Mouse (Mus musculus) erythroblast, embryonic 14.5 days (primary cell): ENCODE results near the gene Myl6.

Experiments
- GATA1 ChIP-seq: IDR thresholded peaks from 2 replicates; pipeline ENCODE4 v1.6.1; 2012; ENCODE audit warnings: low read length, inconsistent platforms, mixed read lengths
- TAL1 ChIP-seq: IDR thresholded peaks from 3 replicates; pipeline ENCODE4 v1.6.1; 2012; ENCODE audit warnings: low read length, inconsistent platforms, mixed read lengths

- TF ChIP-seq GATA1 (no peak), TAL1 (no peak)
Observed at GRCm38 (mm10) chr10:128496509-128497077, 2.6 kb upstream of the Myl6 start.
